17 mouse cellular contexts compared by ENCODE assay signal in genomic region chr5:74288206-74288605, GRCm38 (mm10).
"Had no signal": no experiment of that assay in that cellular context is flagged by ENCODE, and none has a peak within 500 bp of the region (broad histone marks: within the 10 kb centered on the region; RNA-seq: fewer than 3 reads in every experiment).

No protein-coding gene starts in this region.

- ATAC-seq: hindbrain, embryonic 16.5 days; inflammation-experienced regulatory T-cells, adult 6 months; intestine, embryonic 15.5 days; intestine, postnatal 0 days had no signal

- DNase-seq: gastrocnemius, adult 2 months; gastrocnemius, postnatal 10 days; gastrocnemius, postnatal 25 days; heart, adult 18-20 months; heart, postnatal 10 days; heart, postnatal 4 days; kidney, adult 18-20 months; kidney, adult 8-10 months; kidney, postnatal 10 days; kidney, postnatal 25 days; kidney, postnatal 4 days; liver; liver, embryonic 13.5 days had no signal
